Mouse (Mus musculus) large intestine, adult 2 months (tissue): ENCODE results near the gene Ing2. TPM values are rescaled to one million over a fixed set of nuclear protein-coding genes. Genes with fewer than 3 reads are reported as not detected.
A peak's percentile ranks its signal among the peaks of the same experiment; 100 is the strongest.

Experiments used
- DNase-seq: peaks from one replicate; pipeline ENCODE4 v3.0.0-alpha.2; 2012; ENCODE audit warnings: low read depth, low spot score
- whole genome bisulfite sequencing: fragments of 180-500 bp; shearing (Covaris S2); methylation state at CpG from one replicate; pipeline ENCODE4 v1.1.7; 2018; 5-methylcytosine and 5-hydroxymethylcytosine counted together
- polyA plus RNA-seq: library from polyadenylated mRNA; depleted of rRNA; stranded (reverse); fragments of >200 nt; gene quantifications from 2 replicates; pipeline ENCODE4 v1.2.3, GENCODE M21; 2012; rRNA removed

Ing2 gene
- 2.4 and 4.4 TPM in 2 replicates for polyA plus RNA-seq

DNA sequence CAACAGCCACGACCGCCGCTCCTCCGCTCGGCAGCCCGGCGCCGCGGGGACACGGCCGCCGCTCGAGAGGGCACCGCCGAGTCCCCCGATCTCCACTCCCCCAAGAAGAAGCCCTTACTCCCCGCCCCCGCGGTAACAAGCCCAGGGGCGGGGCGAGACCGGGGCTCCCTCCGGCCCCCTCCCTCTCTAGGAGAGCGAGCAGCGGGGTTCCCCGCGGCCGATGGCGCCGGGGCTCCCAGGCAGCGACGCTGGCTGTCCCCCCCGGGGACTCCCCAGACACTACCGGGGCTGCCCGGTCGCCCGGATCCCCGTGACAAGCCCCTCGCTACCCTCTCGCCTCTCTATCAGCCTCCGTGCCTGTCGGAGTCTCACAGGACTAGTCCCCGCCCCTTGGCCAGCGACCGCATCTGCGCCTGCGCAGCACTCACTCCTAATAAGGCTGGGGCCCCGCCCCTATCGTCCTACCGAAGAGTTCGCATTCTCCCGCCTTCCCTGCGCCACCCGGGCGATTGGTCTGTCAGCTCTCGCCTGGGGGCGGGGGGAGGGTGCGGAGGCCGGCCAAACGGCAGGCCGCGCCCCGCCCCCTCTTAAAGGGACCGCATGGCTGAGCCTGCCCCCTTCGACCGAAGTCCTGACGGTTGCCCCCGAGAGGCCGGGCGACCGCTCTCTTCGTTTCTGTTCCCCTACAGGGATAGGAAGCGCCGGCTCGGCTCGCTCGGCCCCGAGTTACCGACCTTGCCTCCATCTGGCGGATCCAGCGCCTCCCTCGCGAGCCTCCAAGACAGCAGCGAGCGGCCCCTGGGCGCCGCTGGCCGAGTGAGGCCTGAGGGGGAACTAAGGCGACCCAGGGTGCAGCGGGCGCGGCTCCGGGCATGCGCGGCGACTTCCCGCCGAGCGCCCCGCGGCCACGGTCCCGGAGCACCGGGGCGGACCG lies at the start of gene Ing2:
Gene Ing2 (minus strand): TSS at position 780 of the 934 bp plus-strand sequence.
- DNase-seq: peak; percentile 97
- under 1% methylated on average over 101 of the region's 106 CpGs for WGBS

- DNase-seq: no peak
- WGBS: 9% methylated on average over 4 of the region's 4 CpGs
These were observed 46.3 kb upstream of the Ing2 start for GRCm38 (mm10) chr8:47721609-47722008.

DNA sequence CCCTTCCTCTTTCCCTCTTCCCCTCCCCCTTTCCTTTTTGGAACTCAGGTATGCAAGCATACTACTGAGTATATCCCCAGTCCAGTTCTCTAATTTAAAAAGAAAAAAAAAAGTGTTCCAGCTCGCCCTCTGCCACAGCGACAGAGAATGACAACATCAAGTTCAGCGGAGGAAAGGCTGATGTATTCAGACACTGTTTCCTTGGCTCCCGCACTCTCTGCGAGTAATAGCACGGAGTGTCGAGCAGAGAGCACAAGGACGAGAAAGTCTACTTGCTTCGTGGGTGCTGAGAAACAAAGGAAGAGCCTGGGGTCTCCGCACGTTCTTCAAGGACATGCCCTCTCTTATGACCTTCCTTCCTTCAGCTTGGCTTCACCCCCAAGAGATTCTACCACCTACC lies 43.3 kb upstream of the Ing2 start:
- no peak for DNase-seq
- 59% methylated on average over 11 of the region's 11 CpGs for WGBS

GRCm38 (mm10) chr8:47713761-47714745 lies 38.7 kb upstream of the Ing2 start, which contains the start of gene Cdkn2aip:
Cdkn2aip (minus strand) TSS chr8:47713932.
- DNase-seq: peak; percentile 72
- WGBS: under 1% methylated on average over 105 of the region's 114 CpGs

GRCm38 (mm10) chr8:47713171-47713663 lies 37.9 kb upstream of the Ing2 start:
- no peak for DNase-seq
- WGBS: under 1% methylated on average over 44 of the region's 44 CpGs

GRCm38 (mm10) chr8:47708106-47708505 lies 32.8 kb upstream of the Ing2 start:
- 30% methylated on average over 5 of the region's 5 CpGs for WGBS
- no peak for DNase-seq

GRCm38 (mm10) chr8:47706746-47707145 lies 31.4 kb upstream of the Ing2 start:
- peak; percentile 65 for DNase-seq
- 38% methylated on average over 8 of the region's 8 CpGs for WGBS

DNA sequence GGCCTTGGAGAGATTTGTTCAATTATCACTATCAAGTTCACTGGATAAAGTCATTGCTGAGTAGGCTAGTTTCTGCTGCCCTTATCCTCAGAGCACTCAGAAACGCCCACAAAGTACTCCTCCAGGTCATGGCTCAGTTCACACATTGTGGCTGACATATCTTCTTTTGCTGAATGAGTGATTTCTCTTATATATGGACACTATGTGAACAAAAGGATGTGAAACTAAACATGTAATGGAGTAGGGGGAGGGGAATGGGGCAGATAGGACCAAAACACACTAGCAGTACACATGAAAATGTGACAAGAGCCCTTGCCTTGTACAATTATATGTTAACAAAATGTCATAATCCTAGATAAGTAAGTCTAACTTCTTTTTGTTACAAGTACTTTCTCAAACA lies 27.0 kb upstream of the Ing2 start:
- no peak for DNase-seq

DNA sequence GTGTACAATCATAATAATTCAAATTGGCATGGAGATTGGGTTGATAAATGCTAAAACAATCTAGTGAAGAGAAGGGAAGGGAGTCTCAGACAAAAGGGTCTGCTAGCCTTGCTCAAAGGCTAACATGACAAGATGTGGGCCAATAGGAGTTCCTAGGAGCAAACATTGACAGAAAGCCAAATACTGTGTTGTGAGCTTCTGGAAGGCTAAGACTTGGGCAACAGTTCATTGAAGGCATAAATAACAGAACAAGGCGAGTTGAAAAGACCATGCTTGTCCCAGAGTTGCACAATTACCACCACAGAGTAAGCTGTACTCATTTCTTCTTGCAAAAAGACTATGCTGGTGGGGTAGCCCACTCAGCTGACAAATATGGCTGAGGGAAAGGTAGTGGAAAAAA lies 22.3 kb upstream of the Ing2 start:
- no peak for DNase-seq
- WGBS: 79% methylated on average over 1 of the region's 1 CpGs

More for the DNA sequence above, 27.0 kb upstream of the Ing2 start:
- WGBS: 70% methylated on average over 1 of the region's 1 CpGs

DNA sequence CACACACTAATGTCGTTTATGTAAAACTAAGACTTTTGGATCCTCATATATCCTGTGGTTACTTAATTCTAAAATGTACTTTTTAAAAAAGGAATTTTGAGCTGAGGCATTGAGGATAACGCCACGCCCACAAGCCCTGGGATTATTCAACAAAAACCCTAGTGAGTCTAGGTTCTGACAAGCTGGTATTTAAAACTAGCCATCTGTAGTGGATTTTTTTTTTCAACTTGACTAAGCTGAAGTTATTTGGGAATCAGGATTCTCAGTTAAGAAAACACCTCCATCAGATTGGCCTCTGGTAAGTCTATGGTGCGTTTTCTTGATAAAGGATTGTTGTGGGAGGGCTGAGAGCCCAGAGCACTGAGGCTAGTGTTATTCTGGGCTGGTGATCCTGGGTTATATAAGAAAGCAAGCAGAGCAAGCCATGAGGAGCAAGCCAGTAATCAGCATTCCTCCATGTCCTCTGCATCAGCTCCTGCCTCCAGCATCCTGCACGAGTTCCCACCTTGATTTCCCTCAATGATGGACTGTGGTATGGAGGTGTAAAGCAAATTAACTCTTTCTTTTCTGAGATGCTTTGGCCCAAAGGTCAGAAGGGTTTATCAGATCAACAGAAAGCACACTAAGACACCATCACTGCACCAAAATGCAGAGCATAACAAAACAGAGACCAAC lies 20.2 kb upstream of the Ing2 start:
- 76% methylated on average over 5 of the region's 5 CpGs for WGBS
- DNase-seq: no peak

GRCm38 (mm10) chr8:47693119-47693518 lies 17.8 kb upstream of the Ing2 start:
- 8% methylated on average over 2 of the region's 2 CpGs for WGBS

DNA sequence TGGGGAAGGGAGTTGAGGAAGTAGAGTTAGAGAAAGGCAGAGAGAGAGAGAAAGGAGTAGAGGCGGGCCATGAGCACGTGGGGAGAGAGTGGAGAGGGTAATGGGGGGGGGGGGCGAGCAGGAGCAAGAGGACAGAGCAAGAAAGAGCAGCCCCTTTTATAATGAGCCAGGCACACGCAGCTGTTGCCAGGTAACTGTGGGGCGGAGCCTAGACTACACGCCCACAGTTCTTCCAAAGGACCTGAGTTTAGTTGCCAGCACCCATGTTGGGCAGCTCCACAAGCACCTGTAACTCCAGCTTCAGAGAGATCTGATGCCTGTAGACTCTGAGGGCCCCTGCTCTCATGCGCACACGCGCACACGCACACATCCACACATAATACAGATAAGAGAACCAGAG lies 16.5 kb upstream of the Ing2 start:
- 89% methylated on average over 9 of the region's 10 CpGs for WGBS
- no peak for DNase-seq

More at GRCm38 (mm10) chr8:47693119-47693518, 17.8 kb upstream of the Ing2 start:
- DNase-seq: no peak

DNA sequence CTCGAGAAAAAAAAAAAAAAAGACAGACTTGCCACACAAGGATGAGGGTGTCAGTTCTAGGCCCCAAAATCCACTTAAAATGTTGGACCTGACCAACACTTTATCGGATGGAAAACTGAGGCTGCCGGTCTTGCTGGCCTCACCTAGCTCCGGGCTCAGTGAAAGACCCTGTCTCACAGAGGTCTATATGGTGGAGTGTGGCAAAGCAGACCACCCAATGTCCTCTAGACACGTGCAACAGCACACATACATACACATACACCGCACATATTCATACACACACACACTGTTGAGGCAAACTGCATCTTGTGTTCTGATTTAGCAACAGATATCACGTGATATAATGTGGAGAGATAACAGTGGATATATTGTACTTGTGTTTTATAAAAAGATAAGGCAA lies 15.9 kb upstream of the Ing2 start:
- DNase-seq: no peak
- WGBS: 70% methylated on average over 7 of the region's 7 CpGs

GRCm38 (mm10) chr8:47690674-47691078 lies 15.3 kb upstream of the Ing2 start:
- 27% methylated on average over 16 of the region's 16 CpGs for WGBS
- no peak for DNase-seq

DNA sequence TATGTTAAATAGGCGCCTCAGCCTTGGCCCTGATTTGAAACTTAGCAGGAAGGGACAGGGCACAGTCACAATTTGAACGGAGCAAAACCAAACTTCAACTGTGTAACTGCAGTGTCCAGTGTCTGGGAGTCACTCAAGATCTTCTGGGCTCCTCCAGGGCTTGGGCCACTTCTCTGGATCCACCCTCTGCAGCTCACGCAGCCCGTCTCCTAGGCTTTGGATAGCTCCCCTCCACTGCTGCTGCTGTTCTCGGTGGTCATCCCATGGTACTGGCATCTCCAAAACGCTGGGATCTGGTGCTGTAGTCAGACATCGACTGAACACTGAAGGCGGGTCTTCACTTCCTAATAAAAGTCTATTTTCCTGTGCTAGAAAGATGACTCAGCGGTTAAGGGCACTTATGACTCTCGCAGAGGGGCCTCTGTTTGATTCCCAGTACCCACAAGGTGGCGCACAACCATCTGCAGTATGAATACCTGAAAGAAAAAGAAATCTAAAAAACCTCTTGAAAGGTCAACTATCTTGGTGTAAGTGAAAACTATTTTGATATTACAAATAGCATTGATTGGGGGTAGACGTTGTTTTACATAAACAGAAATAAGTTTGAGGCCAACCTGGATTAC lies 14.5 kb upstream of the Ing2 start:
- no peak for DNase-seq
- 71% methylated on average over 12 of the region's 12 CpGs for WGBS

- WGBS: 59% methylated on average over 5 of the region's 5 CpGs
- DNase-seq: no peak
These were observed 9.1 kb upstream of the Ing2 start for GRCm38 (mm10) chr8:47684441-47684840.

GRCm38 (mm10) chr8:47683994-47684393 lies 8.6 kb upstream of the Ing2 start:
- 76% methylated on average over 9 of the region's 9 CpGs for WGBS
- DNase-seq: no peak

- DNase-seq: no peak
- WGBS: 79% methylated on average over 4 of the region's 4 CpGs
These were observed 5.0 kb upstream of the Ing2 start for GRCm38 (mm10) chr8:47680306-47680705.

DNA sequence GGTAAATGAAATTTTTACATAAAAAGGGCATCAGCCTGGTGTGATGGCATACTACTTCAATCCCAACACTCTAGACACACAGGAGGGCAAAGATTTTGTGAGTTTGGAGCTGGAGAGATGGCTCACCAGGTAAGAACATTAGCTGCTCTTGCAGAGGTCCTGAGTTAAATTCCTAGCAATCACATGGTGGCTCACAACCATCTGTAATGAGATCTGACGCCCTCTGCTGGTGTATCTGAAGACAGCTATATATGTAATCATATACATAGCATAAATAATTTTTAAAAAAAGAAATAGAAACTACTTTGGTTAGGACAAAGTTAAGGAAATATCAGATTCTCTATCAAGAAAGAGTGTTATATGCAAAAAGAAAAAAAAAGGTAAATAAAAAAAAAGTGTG lies 4.2 kb upstream of the Ing2 start:
- 79% methylated on average over 1 of the region's 1 CpGs for WGBS
- no peak for DNase-seq
